Mouse (Mus musculus): Measurements from ENCODE around the gene Vezt.

DNA sequence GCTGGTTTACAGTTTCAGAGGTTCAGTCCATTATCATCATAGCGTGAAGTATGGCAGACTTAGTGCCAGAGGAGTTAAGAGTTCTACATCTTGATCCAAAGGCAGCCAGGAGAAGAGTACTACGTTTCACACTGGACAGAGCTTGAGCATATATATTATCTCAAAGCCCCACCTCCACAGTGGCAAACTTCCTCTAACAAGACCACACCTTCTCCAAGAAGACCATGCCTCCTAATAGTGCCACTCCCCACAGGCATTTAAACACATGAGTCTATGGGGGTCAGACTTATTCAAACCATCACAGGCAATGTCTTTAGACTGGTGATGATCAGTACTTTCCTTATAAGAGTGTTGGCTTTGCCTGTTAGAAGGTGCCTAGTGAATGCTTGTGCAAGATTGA lies 117.5 kb downstream of the Vezt start:
- no peak for TF ChIP-seq CTCF (IDR thresholded peaks at IDR 0.05; ENCODE audit: control insufficient read depth, insufficient read depth, insufficient read length)
- TF ChIP-seq USF1 (IDR thresholded peaks at IDR 0.05; ENCODE audit: low read depth), result no peak
- TF ChIP-seq MAX (IDR thresholded peaks at IDR 0.05), result no peak
- TF ChIP-seq CEBPB (IDR thresholded peaks at IDR 0.05; ENCODE audit: low read depth), result no peak
- TF ChIP-seq MYOG (IDR thresholded peaks at IDR 0.05; ENCODE audit: control insufficient read depth, extremely low read depth, insufficient read length), result no peak
- no peak for TF ChIP-seq MYOD1 (IDR thresholded peaks at IDR 0.05; ENCODE audit: control insufficient read depth, insufficient read length, low read depth)
- no peak for TF ChIP-seq FOSL1 (IDR thresholded peaks at IDR 0.05; ENCODE audit: insufficient read depth, low read length, poor library complexity, severe bottlenecking)
